Comparison of ENCODE assay signal across 18 mouse cellular contexts in genomic region chr3:108986534-108986933, GRCm38 (mm10). TPM values are rescaled to one million over a fixed set of nuclear protein-coding genes. Genes with fewer than 3 reads are reported as not detected.
DNase-seq lines count a peak whose midpoint lies in the region; ATAC-seq lines count a peak whose summit lies in the region.
"Had no signal": no experiment of that assay in that cellular context is flagged by ENCODE, and none has a peak within 500 bp of the region (broad histone marks: within the 10 kb centered on the region; RNA-seq: fewer than 3 reads in every experiment).

No protein-coding gene starts in this region.

- peaks cover 44% of the 10 kb centered on the region for H3K36me3 ChIP-seq in hindbrain, embryonic 10.5 days
- peaks cover 39% of the 10 kb centered on the region for H3K36me3 ChIP-seq in midbrain, embryonic 13.5 days
- no peaks in the 10 kb centered on the region for H3K36me3 ChIP-seq in liver, embryonic 11.5 days (ENCODE audit: control insufficient read depth, insufficient read depth, low read length)
- H3K36me3 ChIP-seq: heart, embryonic 15.5 days had no signal

- peak; percentile 85 for ATAC-seq in midbrain, embryonic 13.5 days
- no peak for ATAC-seq in liver, embryonic 11.5 days (replicated peaks; ENCODE audit: low FRiP score)
- ATAC-seq: intestine, embryonic 16.5 days had no signal

- peaks cover 13% of the 10 kb centered on the region for H3K4me1 ChIP-seq in hindbrain, embryonic 10.5 days (replicated peaks)
- peaks cover 15% of the 10 kb centered on the region for H3K4me1 ChIP-seq in midbrain, embryonic 13.5 days (replicated peaks)
- H3K4me1 ChIP-seq in liver, embryonic 11.5 days (replicated peaks; ENCODE audit: control insufficient read depth, insufficient read depth, low read length) = peaks cover 8% of the 10 kb centered on the region; the same call in 1 of the 2 replicates
- H3K4me1 ChIP-seq: heart, embryonic 15.5 days; limb, embryonic 12.5 days had no signal

- H3K9me3 ChIP-seq in hindbrain, embryonic 10.5 days = no peaks in the 10 kb centered on the region
- H3K9me3 ChIP-seq in midbrain, embryonic 13.5 days = no peaks in the 10 kb centered on the region
- no peaks in the 10 kb centered on the region for H3K9me3 ChIP-seq in liver, embryonic 11.5 days (ENCODE audit: control insufficient read depth, low read length)
- H3K9me3 ChIP-seq: heart, embryonic 15.5 days; limb, embryonic 12.5 days had no signal

- no peaks in the 10 kb centered on the region for H3K27me3 ChIP-seq in hindbrain, embryonic 10.5 days (ENCODE audit: insufficient read depth, poor library complexity, severe bottlenecking)
- H3K27me3 ChIP-seq in midbrain, embryonic 13.5 days = no peaks in the 10 kb centered on the region
- no peaks in the 10 kb centered on the region for H3K27me3 ChIP-seq in liver, embryonic 11.5 days (replicated peaks; ENCODE audit: control insufficient read depth, insufficient read depth, low read length)
- H3K27me3 ChIP-seq: heart, embryonic 15.5 days; limb, embryonic 12.5 days had no signal

- peak; percentile 73 for DNase-seq in 416B (ENCODE audit: low read depth)
- peak; percentile 61 for DNase-seq in brain, adult 2 months (ENCODE audit: low read depth, low spot score)
- DNase-seq in hindbrain, embryonic 10.5 days (ENCODE audit: low spot score) = peak; percentile 37
- no peak for DNase-seq in liver
- DNase-seq in liver, embryonic 11.5 days (ENCODE audit: low spot score) = no peak
- DNase-seq in left cerebral cortex, postnatal 36 days (ENCODE audit: low spot score in 2 of 2) = no peak
- no peak for DNase-seq in MN1 (ENCODE audit: low spot score)
- DNase-seq: adrenal gland, adult 2 months; gastrocnemius, postnatal 36 days; kidney, postnatal 14 days; lung, embryonic 14.5 days had no signal

- no peak overlapping the region for H3K4me3 ChIP-seq in hindbrain, embryonic 10.5 days
- no peak overlapping the region for H3K4me3 ChIP-seq in midbrain, embryonic 13.5 days (replicated peaks)
- no peak overlapping the region for H3K4me3 ChIP-seq in liver, embryonic 11.5 days (ENCODE audit: low read depth, low read length)
- H3K4me3 ChIP-seq: erythroblast, embryonic 14.5 days; heart, embryonic 15.5 days; limb, embryonic 12.5 days had no signal

- intact Hi-C loops in left cerebral cortex, postnatal 36 days (cut with DNase I) = no loop called here

- H3K4me2 ChIP-seq in midbrain, embryonic 13.5 days (replicated peaks) = no peak overlapping the region
- no peak overlapping the region for H3K4me2 ChIP-seq in liver, embryonic 11.5 days
- H3K4me2 ChIP-seq: heart, embryonic 15.5 days; limb, embryonic 12.5 days; lung, embryonic 14.5 days had no signal

- 70% methylated on average over 1 of the region's 1 CpGs for whole genome bisulfite sequencing in hindbrain, embryonic 10.5 days
- WGBS in midbrain, embryonic 13.5 days = 70% methylated on average over 1 of the region's 1 CpGs
- 53% methylated on average over 1 of the region's 1 CpGs for WGBS in liver, embryonic 11.5 days

- no peak overlapping the region for H3K9ac ChIP-seq in midbrain, embryonic 13.5 days (replicated peaks)
- no peak overlapping the region for H3K9ac ChIP-seq in liver, embryonic 11.5 days (ENCODE audit: low read depth, low read length)
- H3K9ac ChIP-seq: heart, embryonic 15.5 days; limb, embryonic 12.5 days; lung, embryonic 14.5 days had no signal

- H3K27ac ChIP-seq in hindbrain, embryonic 10.5 days = no peak overlapping the region
- H3K27ac ChIP-seq in midbrain, embryonic 13.5 days = peak overlapping the region; percentile 87
- no peak overlapping the region for H3K27ac ChIP-seq in liver, embryonic 11.5 days (ENCODE audit: low read depth, low read length)
- H3K27ac ChIP-seq: heart, embryonic 15.5 days; limb, embryonic 12.5 days had no signal

RNA-seq across cellular contexts. Expression of gene Fam102b, which starts 40.9 kb away (rescaled TPM):
- 5.3 TPM in 2 replicates for polyA plus RNA-seq in hindbrain, embryonic 10.5 days (2016; fragmentation: Nextera tagmentation; extraction: Ambion mirVana)
- polyA plus RNA-seq in midbrain, embryonic 13.5 days (2015; fragmentation: Nextera tagmentation; extraction: Ambion mirVana) = 8.5 and 9.6 TPM in 2 replicates
- polyA plus RNA-seq in liver, embryonic 11.5 days (2014; fragmentation: Nextera tagmentation; extraction: Ambion mirVana) = 6.2 and 6.6 TPM in 2 replicates
- 10 to 100 TPM; 33.3 to 36.6 TPM for total RNA-seq in left cerebral cortex, postnatal 36 days (2021)
- polyA plus RNA-seq: erythroblast, embryonic 14.5 days had no signal

RNA-seq across cellular contexts. Expression of gene Gm9857, which starts 46.3 kb away (rescaled TPM):
- polyA plus RNA-seq in hindbrain, embryonic 10.5 days (2016; fragmentation: Nextera tagmentation; extraction: Ambion mirVana) = not detected in 2 replicates
- 0.75 TPM in 1 of 2 replicates, not detected in the other for polyA plus RNA-seq in midbrain, embryonic 13.5 days (2015; fragmentation: Nextera tagmentation; extraction: Ambion mirVana)
- not detected in 2 replicates for polyA plus RNA-seq in liver, embryonic 11.5 days (2014; fragmentation: Nextera tagmentation; extraction: Ambion mirVana)
- not detected for total RNA-seq in left cerebral cortex, postnatal 36 days (2021)
- total RNA-seq: adrenal gland, adult 2 months; gastrocnemius, postnatal 36 days; layer of hippocampus, postnatal 25 days; megakaryocyte-erythroid progenitor cell, adult 5-6 weeks had no signal
- polyA plus RNA-seq: adrenal gland, adult 2 months; erythroblast, embryonic 14.5 days; heart, embryonic 15.5 days; intestine, embryonic 16.5 days; limb, embryonic 12.5 days; lung, embryonic 14.5 days had no signal

RNA-seq across cellular contexts. Expression of gene Henmt1, which starts 46.9 kb away (rescaled TPM):
- 0.58 and 0.86 TPM in 2 replicates for polyA plus RNA-seq in hindbrain, embryonic 10.5 days (2016; fragmentation: Nextera tagmentation; extraction: Ambion mirVana)
- polyA plus RNA-seq in midbrain, embryonic 13.5 days (2015; fragmentation: Nextera tagmentation; extraction: Ambion mirVana) = 0.90 and 1.1 TPM in 2 replicates
- 0.29 and 0.30 TPM in 2 replicates for polyA plus RNA-seq in liver, embryonic 11.5 days (2014; fragmentation: Nextera tagmentation; extraction: Ambion mirVana)
- total RNA-seq in left cerebral cortex, postnatal 36 days (2021) = 1 to 10 TPM; 1.3 to 2.3 TPM
- total RNA-seq: adrenal gland, adult 2 months; gastrocnemius, postnatal 36 days; megakaryocyte-erythroid progenitor cell, adult 5-6 weeks had no signal
- polyA plus RNA-seq: adrenal gland, adult 2 months; erythroblast, embryonic 14.5 days; heart, embryonic 15.5 days had no signal

Comparison
In these comparisons a context has a peak if more than half of its experiments do, and no peak if none do; other contexts are left out.
1. DNase-seq: peak in 416B (single experiment), brain, adult 2 months (single experiment) and hindbrain, embryonic 10.5 days (single experiment); none in liver (single experiment), liver, embryonic 11.5 days (single experiment), left cerebral cortex, postnatal 36 days (0 of 2) and MN1 (single experiment).